Mouse (Mus musculus) heart, postnatal 0 days (tissue): Measurements from ENCODE around the gene Ky. TPM values are rescaled to one million over a fixed set of nuclear protein-coding genes. Genes with fewer than 3 reads are reported as not detected.

Experiments
- ATAC-seq: fragments of 200-750 bp; cut with Nextera tagmentation; 2 replicates; pipeline ENCODE4 v1.8.0; 2017; ENCODE audit warnings: low read depth, moderate number of reproducible peaks, moderate library complexity; ENCODE audit not compliant: insufficient read depth
- DNase-seq: peaks from one replicate; pipeline ENCODE4 v3.0.0-alpha.2; 2016; ENCODE audit warnings: low spot score
- H3K27ac ChIP-seq: fragments of 300-500 bp; sonication (generic); 2 replicates; pipeline ENCODE4 v1.5.1; 2014; ENCODE audit warnings: low read depth, mild to moderate bottlenecking
- H3K27me3 ChIP-seq: fragments of 300-500 bp; sonication (generic); 2 replicates; pipeline ENCODE4 v1.6.1; 2014; ENCODE audit warnings: low read length, mixed read lengths; ENCODE audit not compliant: control insufficient read depth, insufficient read depth
- H3K36me3 ChIP-seq: fragments of 300-500 bp; sonication (generic); replicated peaks from 2 replicates; pipeline ENCODE4 v1.6.1; 2014; ENCODE audit warnings: low read length, mixed read lengths; ENCODE audit not compliant: control insufficient read depth, insufficient read depth
- H3K4me1 ChIP-seq: fragments of 300-500 bp; sonication (generic); 2 replicates; pipeline ENCODE4 v1.6.1; 2014; ENCODE audit warnings: antibody characterized with exemption; ENCODE audit not compliant: control insufficient read depth, insufficient read depth
- H3K4me2 ChIP-seq: fragments of 300-500 bp; sonication (generic); 2 replicates; pipeline ENCODE4 v1.6.1; 2014; ENCODE audit warnings: low read depth, mild to moderate bottlenecking, low read length, moderate library complexity
- H3K4me3 ChIP-seq: fragments of 300-500 bp; sonication (generic); 2 replicates; pipeline ENCODE4 v1.5.1; 2014; ENCODE audit warnings: low read depth, low read length
- H3K9ac ChIP-seq: fragments of 300-500 bp; sonication (generic); replicated peaks from 2 replicates; pipeline ENCODE4 v1.6.1; 2014; ENCODE audit warnings: low read depth, low read length, mixed read lengths
- H3K9me3 ChIP-seq: fragments of 300-500 bp; sonication (generic); replicated peaks from 2 replicates; pipeline ENCODE4 v1.6.1; 2016; ENCODE audit warnings: low read length; ENCODE audit not compliant: control insufficient read depth
- CTCF ChIP-seq: IDR thresholded peaks from 2 replicates; pipeline ENCODE4 v1.5.1; 2016; ENCODE audit warnings: antibody characterized with exemption, control low read depth, low read depth
- EP300 ChIP-seq: IDR thresholded peaks from 2 replicates; pipeline ENCODE4 v1.6.1; 2016; ENCODE audit warnings: antibody characterized with exemption, low read depth
- WGBS: fragments of 180-500 bp; shearing (Covaris S2); extraction: QIAGEN DNeasy Blood & Tissue Kit; methylation state at CpG from one replicate; pipeline ENCODE4 v1.1.7; 2014; 5-methylcytosine and 5-hydroxymethylcytosine counted together
- polyA plus RNA-seq: library from polyadenylated mRNA; unstranded; fragments of >200 nt; fragmentation: Nextera tagmentation; extraction: Ambion mirVana; gene quantifications from 2 replicates; pipeline ENCODE4 v1.2.1, GENCODE M21; 2015
- total RNA-seq: library from RNA; depleted of rRNA; stranded (reverse); fragments of >200 nt; gene quantifications from 2 replicates; pipeline ENCODE4 v1.2.3, GENCODE M21; 2014; ENCODE audit warnings: low replicate concordance

The Ky gene
- total and polyA plus RNA-seq, 2 experiments from 2014 or later, result 2.1 to 22.1 TPM

- TF ChIP-seq CTCF (no peak), EP300 (no peak)
- 39% methylated on average over 22 of the region's 22 CpGs for WGBS
- ATAC-seq, result no peak
- Histone ChIP-seq H3K9me3 (no peaks in the 10 kb centered on the region), H3K4me2 (no peak overlapping the region), H3K4me3 (no peak overlapping the region), H3K27me3 (peaks cover 19% of the 10 kb centered on the region; the same call in 1 of the 2 replicates), H3K4me1 (peaks cover 5% of the 10 kb centered on the region; the same call in 1 of the 2 replicates), H3K27ac (no peak overlapping the region), H3K9ac (no peak overlapping the region), H3K36me3 (no peaks in the 10 kb centered on the region)
- DNase-seq, result no peak
Measured at GRCm38 (mm10) chr9:102545406-102546255, 40.1 kb downstream of the Ky start.

DNA sequence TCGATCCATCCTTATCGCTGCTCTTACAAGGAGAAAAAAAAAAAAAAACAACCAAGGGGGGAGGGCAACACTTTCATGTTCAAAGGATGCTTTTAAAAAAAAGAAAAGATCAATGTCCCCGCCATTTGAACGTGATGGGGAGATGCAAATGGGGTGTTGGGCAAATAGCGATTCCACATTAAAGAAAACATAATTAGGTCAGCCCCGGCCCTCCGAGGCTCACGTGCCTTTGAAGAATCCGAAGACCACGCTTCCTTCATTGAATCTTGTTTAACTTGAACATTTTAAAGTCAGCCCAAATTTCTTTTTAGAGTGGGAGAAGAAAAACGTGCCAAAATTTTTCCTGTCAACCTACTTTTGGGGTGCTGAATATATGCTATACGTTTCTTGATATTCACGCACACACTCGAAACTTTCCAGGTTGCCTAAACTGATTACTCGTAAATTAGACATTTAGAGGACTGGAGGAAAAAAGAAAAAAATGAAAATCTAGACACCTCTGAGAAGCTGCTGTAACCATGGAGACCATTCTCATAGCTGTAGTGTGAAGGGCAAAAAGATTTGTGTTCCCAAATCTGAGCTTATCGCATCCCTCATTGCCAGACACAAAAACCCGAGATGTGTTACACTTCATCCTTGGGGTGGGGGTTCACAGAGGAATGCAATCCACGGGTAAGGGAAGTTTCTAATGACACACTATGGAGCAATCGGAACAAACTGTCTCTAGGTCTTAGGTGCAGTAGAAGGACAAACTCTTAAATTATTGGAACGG lies 40.9 kb downstream of the Ky start:
- no peak for ATAC-seq
- Histone ChIP-seq H3K9me3 (no peaks in the 10 kb centered on the region), H3K27me3 (peaks cover 19% of the 10 kb centered on the region; the same call in 1 of the 2 replicates), H3K4me1 (peaks cover 5% of the 10 kb centered on the region; the same call in 1 of the 2 replicates), H3K9ac (no peak overlapping the region), H3K4me2 (no peak overlapping the region), H3K36me3 (no peaks in the 10 kb centered on the region), H3K27ac (no peak overlapping the region), H3K4me3 (no peak overlapping the region)
- TF ChIP-seq EP300 (no peak), CTCF (no peak)
- WGBS, result 70% methylated on average over 20 of the region's 20 CpGs
- no peak for DNase-seq

DNA sequence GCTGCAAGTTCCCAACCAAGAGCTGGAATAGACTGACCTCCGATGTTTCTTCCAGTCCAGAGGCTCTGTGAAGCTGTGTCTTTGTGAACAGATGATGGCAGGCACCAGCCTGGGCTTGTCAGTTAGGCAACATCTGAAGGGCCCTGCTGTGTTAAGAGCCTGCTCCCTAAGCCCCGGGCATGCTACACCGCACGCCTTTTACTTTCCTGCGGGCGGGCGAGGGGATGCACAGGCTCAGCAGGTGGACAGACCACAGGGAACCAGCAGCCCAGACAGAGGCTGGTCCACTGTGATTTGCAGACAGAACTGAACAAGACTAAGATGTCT lies 41.4 kb downstream of the Ky start:
- no peak overlapping the region for H3K9ac ChIP-seq
- no peak overlapping the region for H3K27ac ChIP-seq
- H3K9me3 ChIP-seq, result no peaks in the 10 kb centered on the region
- H3K27me3 ChIP-seq, result peaks cover 19% of the 10 kb centered on the region; the same call in 1 of the 2 replicates
- ATAC-seq (no peak), DNase-seq (no peak)
- H3K4me1 ChIP-seq, result peaks cover 5% of the 10 kb centered on the region; the same call in 1 of the 2 replicates
- H3K4me3 ChIP-seq, result no peak overlapping the region
- no peaks in the 10 kb centered on the region for H3K36me3 ChIP-seq
- TF ChIP-seq CTCF (no peak), EP300 (no peak)
- no peak overlapping the region for H3K4me2 ChIP-seq
- 73% methylated on average over 7 of the region's 7 CpGs for WGBS

- ATAC-seq (no peak), DNase-seq (no peak)
- Histone ChIP-seq H3K9ac (no peak overlapping the region), H3K9me3 (no peaks in the 10 kb centered on the region), H3K4me2 (no peak overlapping the region), H3K36me3 (no peaks in the 10 kb centered on the region), H3K4me1 (peaks cover 3% of the 10 kb centered on the region; the same call in 1 of the 2 replicates), H3K27me3 (peaks cover 12% of the 10 kb centered on the region; the same call in 1 of the 2 replicates), H3K4me3 (no peak overlapping the region), H3K27ac (no peak overlapping the region)
- no peak for TF ChIP-seq CTCF
- no peak for TF ChIP-seq EP300
- 73% methylated on average over 8 of the region's 8 CpGs for WGBS
Measured at GRCm38 (mm10) chr9:102549211-102549610, 43.7 kb downstream of the Ky start.

DNA sequence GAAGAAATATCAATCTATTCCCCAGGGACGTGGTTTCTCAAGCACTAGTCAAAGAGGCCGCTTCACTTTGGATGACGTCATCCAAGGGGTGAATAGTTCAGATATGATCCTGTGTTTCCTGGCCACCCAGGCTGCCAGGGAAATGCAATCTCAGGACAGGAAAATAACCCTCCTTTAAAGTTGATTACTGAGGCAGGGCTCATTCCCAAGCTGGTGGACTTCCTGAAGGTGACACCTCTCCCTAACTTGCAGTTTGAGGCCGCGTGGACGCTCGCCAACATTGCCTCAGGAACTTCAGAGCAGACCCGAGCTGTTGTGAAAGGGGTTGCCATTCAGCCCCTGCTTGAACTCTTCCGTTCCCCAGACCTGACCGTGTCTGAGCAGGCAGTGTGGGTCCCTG lies 46.2 kb downstream of the Ky start:
- WGBS, result 38% methylated on average over 10 of the region's 10 CpGs
- peak; percentile 14; the same call in 1 of the 2 replicates for ATAC-seq
- H3K27ac ChIP-seq, result no peak overlapping the region
- 0 out of 2 replicates have a peak, but pooled peaks cover 5% of the 10 kb centered on the region for H3K27me3 ChIP-seq
- no peaks in the 10 kb centered on the region for H3K9me3 ChIP-seq
- no peak for DNase-seq
- H3K4me1 ChIP-seq, result no peaks in the 10 kb centered on the region
- TF ChIP-seq CTCF, result no peak
- TF ChIP-seq EP300, result no peak
- no peak overlapping the region for H3K4me3 ChIP-seq
- no peak overlapping the region for H3K4me2 ChIP-seq
- H3K9ac ChIP-seq, result no peak overlapping the region
- H3K36me3 ChIP-seq, result no peaks in the 10 kb centered on the region
